Mouse (Mus musculus): ENCODE results near the gene Tnrc6a. TPM values are rescaled to one million over a fixed set of nuclear protein-coding genes. Genes with fewer than 3 reads are reported as not detected.

Tnrc6a gene
- total and polyA plus RNA-seq, 3 experiments, result 15.3 to 34.5 TPM; not detected in 1

- peaks cover 0 to 40% of the 10 kb centered on the region in 2 experiments; a peak in 2 of 4 replicates for H3K36me3 ChIP-seq (ENCODE audit: control insufficient read depth in 1 of 2, insufficient read depth in 2 of 2, low read length in 2 of 2)
- H3K27me3 ChIP-seq (ENCODE audit: control insufficient read depth in 1 of 2, insufficient read depth in 2 of 2, low read length in 2 of 2), result no peaks in the 10 kb centered on the region
- DNase-seq (ENCODE audit: low read depth, low spot score), result no peak
- H3K4me1 ChIP-seq (ENCODE audit: control insufficient read depth in 1 of 2, insufficient read depth in 2 of 2, low read length in 2 of 2), result no peaks in the 10 kb centered on the region
- no peak overlapping the region for H3K4me3 ChIP-seq (ENCODE audit: control insufficient read depth in 1 of 2, insufficient read depth in 1 of 2, low read depth in 2 of 2, low read length in 2 of 2)
- H3K9ac ChIP-seq (ENCODE audit: control insufficient read depth, low read depth, low read length, poor library complexity, severe bottlenecking), result no peak overlapping the region
- no peaks in the 10 kb centered on the region for H3K79me2 ChIP-seq (ENCODE audit: control insufficient read depth, insufficient read depth, low read length, poor library complexity)
- no peaks in the 10 kb centered on the region for H3K9me3 ChIP-seq (replicated peaks; ENCODE audit: insufficient read depth, low read length)
- TF ChIP-seq NRF1 (IDR thresholded peaks at IDR 0.05; ENCODE audit: insufficient read depth, low read depth, low read length, poor library complexity, severe bottlenecking), result no peak
- TF ChIP-seq GATA1 (IDR thresholded peaks at IDR 0.05; ENCODE audit: low read depth, low read length), result no peak
- TF ChIP-seq CHD2 (IDR thresholded peaks at IDR 0.05; ENCODE audit: low read length), result no peak
- TF ChIP-seq ZC3H11A (IDR thresholded peaks at IDR 0.05; ENCODE audit: low read depth, low read length), result no peak
- TF ChIP-seq JUND (IDR thresholded peaks at IDR 0.05; ENCODE audit: low read depth, low read length), result no peak
- no peak for TF ChIP-seq POLR2AphosphoS2 (IDR thresholded peaks at IDR 0.05; ENCODE audit: low read length)
- no peak for TF ChIP-seq SIN3A (IDR thresholded peaks at IDR 0.05; ENCODE audit: low read length)
- TF ChIP-seq GABPA (IDR thresholded peaks at IDR 0.05; ENCODE audit: low read depth, low read length), result no peak
- no peak for TF ChIP-seq NELFE (IDR thresholded peaks at IDR 0.05; ENCODE audit: low read depth, low read length)
- no peak for TF ChIP-seq TCF12 (IDR thresholded peaks at IDR 0.05; ENCODE audit: low read depth, low read length)
- no peak for TF ChIP-seq POLR2AphosphoS5 (IDR thresholded peaks at IDR 0.05; ENCODE audit: borderline replicate concordance, low read depth, low read length)
- no peak for TF ChIP-seq ZMIZ1 (IDR thresholded peaks at IDR 0.05; ENCODE audit: low read depth, low read length)
- no peak for TF ChIP-seq ZKSCAN1 (IDR thresholded peaks at IDR 0.05; ENCODE audit: low read depth, low read length)
- TF ChIP-seq BHLHE40 (IDR thresholded peaks at IDR 0.05; ENCODE audit: borderline replicate concordance, low read depth, low read length), result no peak
- no peak for TF ChIP-seq MAFK (IDR thresholded peaks at IDR 0.05; ENCODE audit: borderline replicate concordance, low read depth, low read length)
- no peak for TF ChIP-seq CTCF (IDR thresholded peaks at IDR 0.05 in 2 of 3, conservative IDR thresholded peaks at IDR 0.05 in 1 of 3; ENCODE audit: control insufficient read depth in 1 of 3, insufficient read depth in 1 of 3, low read depth in 2 of 3, low read length in 3 of 3, poor library complexity in 1 of 3, severe bottlenecking in 1 of 3)
- TF ChIP-seq SMC3 (IDR thresholded peaks at IDR 0.05; ENCODE audit: low read depth, low read length), result no peak
- TF ChIP-seq ZNF384 (IDR thresholded peaks at IDR 0.05; ENCODE audit: low read depth, low read length), result no peak
- no peak for TF ChIP-seq CHD1 (IDR thresholded peaks at IDR 0.05; ENCODE audit: low read depth, low read length)
- H3K27ac ChIP-seq (ENCODE audit: control insufficient read depth, low read depth, low read length), result no peak overlapping the region
Measured at GRCm38 (mm10) chr7:123188462-123188861, 64.8 kb downstream of the Tnrc6a start.

- Histone ChIP-seq H3K27ac (ENCODE audit: control insufficient read depth, low read depth, low read length) (no peak overlapping the region), H3K4me3 (ENCODE audit: control insufficient read depth in 1 of 2, insufficient read depth in 1 of 2, low read depth in 2 of 2, low read length in 2 of 2) (no peak overlapping the region), H3K9me3 (replicated peaks; ENCODE audit: insufficient read depth, low read length) (no peaks in the 10 kb centered on the region), H3K79me2 (ENCODE audit: control insufficient read depth, insufficient read depth, low read length, poor library complexity) (no peaks in the 10 kb centered on the region), H3K4me1 (ENCODE audit: control insufficient read depth in 1 of 2, insufficient read depth in 2 of 2, low read length in 2 of 2) (no peaks in the 10 kb centered on the region), H3K27me3 (ENCODE audit: control insufficient read depth in 1 of 2, insufficient read depth in 2 of 2, low read length in 2 of 2) (no peaks in the 10 kb centered on the region), H3K9ac (ENCODE audit: control insufficient read depth, low read depth, low read length, poor library complexity, severe bottlenecking) (no peak overlapping the region), H3K36me3 (ENCODE audit: control insufficient read depth in 1 of 2, insufficient read depth in 2 of 2, low read length in 2 of 2) (peaks cover 0 to 30% of the 10 kb centered on the region in 2 experiments; a peak in 2 of 4 replicates)
- no peak for DNase-seq (ENCODE audit: low read depth, low spot score)
- TF ChIP-seq NRF1 (IDR thresholded peaks at IDR 0.05; ENCODE audit: insufficient read depth, low read depth, low read length, poor library complexity, severe bottlenecking) (no peak), ZKSCAN1 (IDR thresholded peaks at IDR 0.05; ENCODE audit: low read depth, low read length) (no peak), USF2 (IDR thresholded peaks at IDR 0.05; ENCODE audit: borderline replicate concordance in 1 of 2, insufficient read depth in 1 of 2, low read depth in 1 of 2, low read length in 2 of 2) (no peak), KAT2A (conservative IDR thresholded peaks at IDR 0.05; ENCODE audit: low read depth, low read length) (no peak), MEF2A (IDR thresholded peaks at IDR 0.05; ENCODE audit: extremely low read depth, insufficient replicate concordance, low read depth, low read length, poor library complexity, severe bottlenecking) (no peak), MYB (IDR thresholded peaks at IDR 0.05; ENCODE audit: low read depth, low read length) (no peak), EP300 (IDR thresholded peaks at IDR 0.05; ENCODE audit: low read depth in 1 of 2, low read length in 2 of 2) (no peak), MAFK (IDR thresholded peaks at IDR 0.05; ENCODE audit: borderline replicate concordance, low read depth, low read length) (no peak), MAX (IDR thresholded peaks at IDR 0.05; ENCODE audit: low read length) (no peak), POLR2AphosphoS5 (IDR thresholded peaks at IDR 0.05; ENCODE audit: borderline replicate concordance, low read depth, low read length) (no peak), ZC3H11A (IDR thresholded peaks at IDR 0.05; ENCODE audit: low read depth, low read length) (no peak), POLR2A (IDR thresholded peaks at IDR 0.05; ENCODE audit: control insufficient read depth in 1 of 2, insufficient read depth in 1 of 2, low read depth in 1 of 2, low read length in 2 of 2, poor library complexity in 1 of 2) (no peak), JUND (IDR thresholded peaks at IDR 0.05; ENCODE audit: low read depth, low read length) (no peak), ZNF384 (IDR thresholded peaks at IDR 0.05; ENCODE audit: low read depth, low read length) (no peak), POLR2AphosphoS2 (IDR thresholded peaks at IDR 0.05; ENCODE audit: low read length) (no peak), MAZ (IDR thresholded peaks at IDR 0.05; ENCODE audit: low read depth, low read length) (no peak), ETS1 (IDR thresholded peaks at IDR 0.05; ENCODE audit: low read depth, low read length) (no peak), UBTF (IDR thresholded peaks at IDR 0.05; ENCODE audit: borderline replicate concordance, insufficient read depth, low read depth, low read length) (no peak), RAD21 (IDR thresholded peaks at IDR 0.05; ENCODE audit: low read depth, low read length) (no peak)
Measured at GRCm38 (mm10) chr7:123189762-123190161, 66.1 kb downstream of the Tnrc6a start.

Measured in MEL (cell line).